Comparison of ENCODE assay signal across 8 mouse cellular contexts in the genomic region with DNA sequence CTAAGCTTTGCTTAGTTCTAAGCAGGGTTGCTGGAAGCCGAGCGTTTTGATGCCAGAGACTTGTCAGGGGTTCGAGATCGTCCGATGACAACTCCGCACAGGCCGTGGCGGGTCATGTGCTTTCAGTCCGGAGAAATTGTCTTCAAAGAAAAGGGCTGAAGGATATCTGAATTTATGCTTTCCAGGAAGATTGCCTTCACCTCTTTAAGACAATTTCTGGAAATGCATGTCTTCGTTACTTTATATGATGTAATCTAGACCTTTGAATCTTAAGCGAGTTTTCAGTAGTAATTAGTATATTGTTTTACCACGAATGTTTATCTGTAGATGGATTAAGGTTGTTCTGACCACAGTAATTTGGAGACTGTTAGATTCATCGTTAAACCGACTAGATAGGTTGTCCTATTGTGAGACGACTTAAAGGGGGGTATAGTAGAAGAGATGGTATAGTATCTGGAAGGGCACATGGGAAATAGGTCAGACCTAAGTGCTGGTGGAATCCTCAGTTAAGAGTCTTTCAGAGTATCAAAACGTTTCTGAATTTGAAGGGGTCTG. TPM values are rescaled to one million over a fixed set of nuclear protein-coding genes. Genes with fewer than 3 reads are reported as not detected.
DNase-seq lines count a peak whose midpoint lies in the region; ATAC-seq and TF ChIP-seq lines count a peak whose summit lies in the region.

No protein-coding gene starts in this region.

- H3K79me3 ChIP-seq in C2C12 (ENCODE audit: low read depth), result peaks cover 60% of the 10 kb centered on the region

- H3K27me3 ChIP-seq in heart, embryonic 10.5 days (ENCODE audit: insufficient read depth, poor library complexity, severe bottlenecking), result no peaks in the 10 kb centered on the region
- H3K27me3 ChIP-seq in C2C12 (ENCODE audit: control insufficient read depth, insufficient read depth, insufficient read length), result no peaks in the 10 kb centered on the region
- no peaks in the 10 kb centered on the region for H3K27me3 ChIP-seq in forebrain, embryonic 13.5 days
- no peaks in the 10 kb centered on the region for H3K27me3 ChIP-seq in liver, embryonic 14.5 days (ENCODE audit: control insufficient read depth, insufficient read depth, low read length)

- no peaks in the 10 kb centered on the region for H3K9me3 ChIP-seq in heart, embryonic 10.5 days
- no peaks in the 10 kb centered on the region for H3K9me3 ChIP-seq in forebrain, embryonic 13.5 days (replicated peaks)
- no peaks in the 10 kb centered on the region for H3K9me3 ChIP-seq in liver, embryonic 14.5 days (ENCODE audit: control insufficient read depth, low read length)

- peaks cover 81% of the 10 kb centered on the region for H3K79me2 ChIP-seq in C2C12 (ENCODE audit: control insufficient read depth, insufficient read depth)

- H3K9ac ChIP-seq in forebrain, embryonic 13.5 days, result peak overlapping the region; percentile 90
- H3K9ac ChIP-seq in liver, embryonic 14.5 days (replicated peaks), result peak overlapping the region; percentile 97

- no peak for ATAC-seq in forebrain, embryonic 13.5 days
- no peak for ATAC-seq in liver, embryonic 14.5 days (ENCODE audit: insufficient read depth)

- H3K4me2 ChIP-seq in forebrain, embryonic 13.5 days, result peak overlapping the region; percentile 93
- H3K4me2 ChIP-seq in liver, embryonic 14.5 days (ENCODE audit: low read depth), result peak overlapping the region; percentile 71

- peak overlapping the region; percentile 88 for H3K4me3 ChIP-seq in heart, embryonic 10.5 days
- H3K4me3 ChIP-seq in C2C12 (ENCODE audit: insufficient read depth, poor library complexity, severe bottlenecking), result peak overlapping the region; percentile 88
- H3K4me3 ChIP-seq in forebrain, embryonic 13.5 days, result peak overlapping the region; percentile 75
- H3K4me3 ChIP-seq in liver, embryonic 14.5 days (ENCODE audit: insufficient read depth in 1 of 2, low read depth in 2 of 2, low read length in 2 of 2), result peak overlapping the region; percentile 93 to 95

- WGBS in heart, embryonic 10.5 days, result under 1% methylated on average over 16 of the region's 16 CpGs
- WGBS in forebrain, embryonic 13.5 days, result under 1% methylated on average over 16 of the region's 16 CpGs
- under 1% methylated on average over 16 of the region's 16 CpGs for WGBS in liver, embryonic 14.5 days (ENCODE audit: insufficient replicate concordance)

- no peak for TF ChIP-seq CTCF in C2C12 (IDR thresholded peaks at IDR 0.05; ENCODE audit: control insufficient read depth, insufficient read depth, insufficient read length)
- no peak for TF ChIP-seq CTCF in liver, embryonic 14.5 days (IDR thresholded peaks at IDR 0.05; ENCODE audit: low read depth)

- H3K4me1 ChIP-seq in heart, embryonic 10.5 days, result peaks cover 12% of the 10 kb centered on the region; the same call in 1 of the 2 replicates
- peaks cover 32% of the 10 kb centered on the region for H3K4me1 ChIP-seq in forebrain, embryonic 13.5 days
- peaks cover 8 to 13% of the 10 kb centered on the region in 2 experiments for H3K4me1 ChIP-seq in liver, embryonic 14.5 days (replicated peaks; ENCODE audit: control insufficient read depth in 2 of 2, insufficient read depth in 2 of 2, low read length in 1 of 2)

- TF ChIP-seq EP300 in liver, embryonic 14.5 days (IDR thresholded peaks at IDR 0.05; ENCODE audit: low read depth), result no peak

- DNase-seq in heart, embryonic 10.5 days (ENCODE audit: low spot score), result no peak
- no peak for DNase-seq in heart, postnatal 4 days
- no peak for DNase-seq in liver, embryonic 14.5 days (ENCODE audit: low read depth in 3 of 3, low spot score in 3 of 3)
- DNase-seq in embryo, embryonic 11 days, result no peak
- DNase-seq in left cerebral cortex, adult 8-10 months (ENCODE audit: low spot score in 2 of 2), result no peak
- DNase-seq in B cell, adult 2 months, result no peak

- H3K36me3 ChIP-seq in heart, embryonic 10.5 days, result peaks cover 45% of the 10 kb centered on the region
- H3K36me3 ChIP-seq in C2C12 (ENCODE audit: control insufficient read depth, insufficient read depth), result peaks cover 62% of the 10 kb centered on the region
- peaks cover 41% of the 10 kb centered on the region for H3K36me3 ChIP-seq in forebrain, embryonic 13.5 days (ENCODE audit: poor library complexity, severe bottlenecking)
- H3K36me3 ChIP-seq in liver, embryonic 14.5 days (replicated peaks; ENCODE audit: control insufficient read depth, insufficient read depth, low read depth), result peaks cover 43% of the 10 kb centered on the region

- H3K27ac ChIP-seq in heart, embryonic 10.5 days, result peak overlapping the region; percentile 97
- peak overlapping the region; percentile 60; the same call in 1 of the 2 replicates for H3K27ac ChIP-seq in forebrain, embryonic 13.5 days
- H3K27ac ChIP-seq in liver, embryonic 14.5 days, result peak overlapping the region; percentile 55

- peak overlapping the region; percentile 78 for H3ac ChIP-seq in C2C12 (ENCODE audit: control insufficient read depth, insufficient read length, low read depth)

TF ChIP-seq in C2C12, 6 proteins besides CTCF, POLR2A, EP300 and RAD21:
- no peak for TF ChIP-seq CEBPB (IDR thresholded peaks at IDR 0.05; ENCODE audit: low read depth)
- no peak for TF ChIP-seq FOSL1 (IDR thresholded peaks at IDR 0.05; ENCODE audit: insufficient read depth, low read length, poor library complexity, severe bottlenecking)
- TF ChIP-seq MAX (IDR thresholded peaks at IDR 0.05), result no peak
- peak; percentile 3 for TF ChIP-seq USF1 (IDR thresholded peaks at IDR 0.05; ENCODE audit: low read depth)
- TF ChIP-seq MYOD1 (IDR thresholded peaks at IDR 0.05; ENCODE audit: control insufficient read depth, insufficient read length, low read depth), result no peak
TF ChIP-seq in C2C12: peak in this region for 1.

RNA-seq across cellular contexts. Expression of gene Rpl4, which starts 0.6 kb away (rescaled TPM):
- polyA plus RNA-seq in heart, embryonic 10.5 days (2016; fragmentation: Nextera tagmentation; extraction: Ambion mirVana), result 998 and 1,151 TPM in 2 replicates
- 100 to 1,000 TPM; 768 to 770 TPM for total RNA-seq in heart, postnatal 4 days (2021)
- 1,235 TPM for polyA plus RNA-seq in C2C12 (2012; fragmentation: generic; extraction: Trizol)
- polyA plus RNA-seq in forebrain, embryonic 13.5 days (2015; fragmentation: Nextera tagmentation; extraction: Ambion mirVana), result 801 and 817 TPM in 2 replicates
- 583 and 863 TPM in 2 replicates for polyA plus RNA-seq in liver, embryonic 14.5 days (2012; rRNA removed)
- 840 and 926 TPM in 2 replicates for polyA plus RNA-seq in liver, embryonic 14.5 days (2014; fragmentation: Nextera tagmentation; extraction: Ambion mirVana)
- total RNA-seq in left cerebral cortex, adult 8-10 months (2022), result 100 to 1,000 TPM; 558 to 632 (median 593) TPM

RNA-seq across cellular contexts. Expression of gene Zwilch, which starts 0.8 kb away (rescaled TPM):
- polyA plus RNA-seq in heart, embryonic 10.5 days (2016; fragmentation: Nextera tagmentation; extraction: Ambion mirVana), result 28.1 and 31.6 TPM in 2 replicates
- 10 to 100 TPM; 17.2 to 18.2 TPM for total RNA-seq in heart, postnatal 4 days (2021)
- 16.3 TPM for polyA plus RNA-seq in C2C12 (2012; fragmentation: generic; extraction: Trizol)
- 16.7 and 20.6 TPM in 2 replicates for polyA plus RNA-seq in forebrain, embryonic 13.5 days (2015; fragmentation: Nextera tagmentation; extraction: Ambion mirVana)
- 15.1 and 34.4 TPM in 2 replicates for polyA plus RNA-seq in liver, embryonic 14.5 days (2012; rRNA removed)
- 11.8 and 14.6 TPM in 2 replicates for polyA plus RNA-seq in liver, embryonic 14.5 days (2014; fragmentation: Nextera tagmentation; extraction: Ambion mirVana)
- total RNA-seq in left cerebral cortex, adult 8-10 months (2022), result 1 to 10 TPM; 4.0 to 4.7 (median 4.4) TPM

RNA-seq across cellular contexts. Expression of gene Snapc5, which starts 5.3 kb away (rescaled TPM):
- 25.8 and 29.8 TPM in 2 replicates for polyA plus RNA-seq in heart, embryonic 10.5 days (2016; fragmentation: Nextera tagmentation; extraction: Ambion mirVana)
- 10 to 100 TPM; 16.5 to 19.3 TPM for total RNA-seq in heart, postnatal 4 days (2021)
- polyA plus RNA-seq in C2C12 (2012; fragmentation: generic; extraction: Trizol), result 6.0 TPM
- 42.2 and 45.9 TPM in 2 replicates for polyA plus RNA-seq in forebrain, embryonic 13.5 days (2015; fragmentation: Nextera tagmentation; extraction: Ambion mirVana)
- 4.2 and 11.5 TPM in 2 replicates for polyA plus RNA-seq in liver, embryonic 14.5 days (2012; rRNA removed)
- 7.5 and 8.3 TPM in 2 replicates for polyA plus RNA-seq in liver, embryonic 14.5 days (2014; fragmentation: Nextera tagmentation; extraction: Ambion mirVana)
- total RNA-seq in left cerebral cortex, adult 8-10 months (2022), result 10 to 100 TPM; 18.7 to 25.0 (median 23.0) TPM

RNA-seq across cellular contexts. Expression of gene Lctl, which starts 56.8 kb away (rescaled TPM):
- polyA plus RNA-seq in heart, embryonic 10.5 days (2016; fragmentation: Nextera tagmentation; extraction: Ambion mirVana), result not detected in 2 replicates
- total RNA-seq in heart, postnatal 4 days (2021), result under 1 TPM; 0.67 to 0.68 TPM
- 0.04 TPM for polyA plus RNA-seq in C2C12 (2012; fragmentation: generic; extraction: Trizol)
- not detected in 2 replicates for polyA plus RNA-seq in forebrain, embryonic 13.5 days (2015; fragmentation: Nextera tagmentation; extraction: Ambion mirVana)
- 0.02 TPM in 1 of 2 replicates, not detected in the other for polyA plus RNA-seq in liver, embryonic 14.5 days (2012; rRNA removed)
- polyA plus RNA-seq in liver, embryonic 14.5 days (2014; fragmentation: Nextera tagmentation; extraction: Ambion mirVana), result not detected in 2 replicates
- total RNA-seq in left cerebral cortex, adult 8-10 months (2022), result under 1 TPM in 1 of 4 experiments, not detected in 3; 0.27 TPM
